Mouse (Mus musculus) A20 (cell line): ENCODE results near the gene Pot1b.

Experiments
- DNase-seq: peaks from one replicate; pipeline ENCODE4 v3.0.0-alpha.2; 2011; ENCODE audit warnings: low read depth, low spot score

The Pot1b gene

DNA sequence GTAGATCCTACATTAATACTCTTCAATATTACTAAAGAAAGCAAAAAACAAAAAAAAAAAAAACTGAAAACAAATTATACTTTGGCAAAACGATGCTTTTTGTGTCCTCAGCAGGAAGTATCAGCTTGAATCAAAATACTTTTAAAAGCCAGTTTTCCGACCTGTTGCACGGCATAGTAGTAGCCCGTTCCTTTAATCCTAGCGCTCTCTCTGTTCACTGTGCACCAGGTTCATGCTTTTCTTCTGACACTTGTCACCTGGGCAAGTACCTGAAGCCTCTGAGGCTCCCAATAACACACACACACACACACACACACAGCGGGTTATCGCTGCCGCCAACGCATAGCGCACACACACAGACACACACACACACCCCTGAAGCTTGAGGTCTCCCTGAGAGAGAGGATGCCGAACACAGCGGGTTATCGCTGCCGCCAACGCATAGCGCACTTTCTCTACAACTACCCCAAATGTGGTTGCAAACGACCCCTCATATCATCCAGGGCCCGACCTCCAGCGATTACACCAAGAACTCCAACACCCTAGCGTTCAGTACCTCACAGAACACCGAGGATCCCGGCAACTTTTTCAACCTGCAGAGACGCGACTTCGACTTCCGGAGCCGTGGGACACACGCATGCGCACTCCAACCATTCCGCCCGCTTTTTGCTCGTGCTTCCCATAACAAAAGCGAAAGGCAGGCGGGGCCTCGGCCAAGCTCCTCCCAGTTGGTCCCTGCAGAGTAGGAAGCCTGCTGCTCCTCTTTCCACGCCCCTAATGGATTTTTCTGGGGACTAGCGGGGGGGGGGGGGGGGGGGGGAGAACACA is at the start of gene Pot1b:
Gene Pot1b (minus strand): TSS at position 645 of the 828 bp plus-strand sequence.
- peak; percentile 97 for DNase-seq

DNA sequence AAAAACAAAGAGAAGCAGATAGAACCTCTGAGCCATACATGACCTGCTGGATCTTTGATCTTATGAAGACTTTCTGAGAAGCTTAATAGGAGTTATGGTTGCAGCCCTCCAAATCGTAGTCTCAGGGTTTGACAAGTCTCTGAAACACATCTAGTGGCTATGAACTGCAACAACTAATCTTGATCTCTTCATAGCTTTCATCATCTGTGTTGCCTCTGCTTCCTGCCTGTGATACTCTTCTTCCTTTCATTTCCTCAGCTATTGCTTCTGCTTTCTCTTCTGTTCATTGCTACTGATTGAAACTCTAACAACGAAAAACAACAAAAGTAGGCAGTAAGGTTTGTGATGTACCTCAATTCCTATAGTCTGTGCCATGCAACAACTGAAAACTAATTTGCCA is 38.7 kb upstream of the Pot1b start:
- no peak for DNase-seq

DNA sequence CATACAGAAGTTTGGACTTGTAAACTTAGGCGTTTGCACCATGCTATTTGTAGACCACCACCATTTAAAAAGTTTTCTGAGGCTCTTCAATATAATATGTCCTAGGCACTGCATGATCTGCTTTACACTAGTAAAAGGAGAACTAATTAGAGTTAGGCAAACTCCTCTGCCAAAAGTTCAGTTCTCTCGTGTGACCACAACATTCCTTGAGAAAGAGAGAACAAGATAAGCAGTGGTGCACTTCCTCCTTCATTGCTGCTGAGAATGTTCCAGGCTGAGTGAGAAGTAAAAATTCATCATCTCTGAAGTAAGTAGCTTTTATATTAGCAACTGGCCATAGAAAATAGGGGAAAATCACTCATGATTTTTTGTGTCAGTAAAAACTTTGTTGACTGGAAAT is 37.4 kb upstream of the Pot1b start, which contains the start of gene Adgre4:
Gene Adgre4 (plus strand): TSS at position 199 of the 400 bp plus-strand sequence.
- no peak for DNase-seq

DNA sequence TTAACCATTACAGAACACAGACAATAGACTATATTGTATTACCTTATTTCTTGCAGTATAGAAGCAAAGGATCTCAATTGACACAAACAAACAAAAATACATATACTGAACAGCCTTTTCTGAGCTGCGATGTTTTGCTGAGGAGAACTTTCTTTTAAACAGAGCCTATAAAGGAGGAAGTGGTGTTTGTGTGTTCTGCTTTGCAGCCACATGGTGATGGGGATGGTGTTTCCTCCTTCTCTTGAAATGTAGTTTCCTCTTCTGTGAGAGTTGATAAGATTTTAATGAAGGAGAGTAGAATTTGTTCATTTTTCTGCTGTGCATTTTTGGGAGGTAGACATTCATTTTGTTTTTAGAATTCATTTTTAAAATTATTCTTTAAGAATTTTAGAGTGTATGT is 24.2 kb upstream of the Pot1b start:
- peak; percentile 39 for DNase-seq

DNA sequence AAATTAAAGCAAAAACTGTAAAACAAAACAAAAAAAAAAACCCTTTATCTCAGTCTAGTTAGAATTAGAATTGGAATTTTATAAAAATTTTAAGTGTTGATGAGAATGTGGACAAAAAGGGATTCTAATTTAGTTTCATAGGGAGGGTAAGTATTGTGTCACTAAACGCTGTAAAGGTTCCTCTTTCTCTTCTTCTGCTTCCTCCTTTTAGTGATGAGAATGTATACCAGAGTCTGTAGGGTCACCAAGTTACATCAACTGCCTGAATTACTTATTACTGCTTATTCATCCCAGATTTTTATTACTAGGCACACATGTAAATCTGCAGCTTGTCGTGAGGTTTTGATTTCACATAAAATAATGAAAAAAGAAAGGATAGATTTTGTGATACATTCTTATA is 13.8 kb upstream of the Pot1b start:
- DNase-seq: peak; percentile 35

DNA sequence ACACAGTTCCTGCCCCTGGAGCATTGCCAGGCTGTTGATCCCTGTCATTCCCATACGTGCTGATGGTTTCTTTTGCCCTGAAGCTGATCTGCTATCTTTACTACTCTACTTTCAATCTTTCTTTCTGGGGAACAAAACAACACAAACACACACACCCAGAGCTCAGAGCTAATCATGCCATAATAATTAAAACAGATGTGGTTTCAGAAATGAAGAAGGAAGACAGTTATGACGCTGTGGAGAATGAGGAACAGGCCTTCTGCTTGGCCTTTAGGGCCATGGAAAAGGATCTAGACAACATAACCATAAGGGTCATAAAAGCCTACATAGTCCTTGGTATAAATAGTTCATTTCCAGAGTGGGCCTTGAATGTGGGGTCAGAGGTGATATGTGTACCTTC is 9.8 kb upstream of the Pot1b start:
- no peak for DNase-seq

DNA sequence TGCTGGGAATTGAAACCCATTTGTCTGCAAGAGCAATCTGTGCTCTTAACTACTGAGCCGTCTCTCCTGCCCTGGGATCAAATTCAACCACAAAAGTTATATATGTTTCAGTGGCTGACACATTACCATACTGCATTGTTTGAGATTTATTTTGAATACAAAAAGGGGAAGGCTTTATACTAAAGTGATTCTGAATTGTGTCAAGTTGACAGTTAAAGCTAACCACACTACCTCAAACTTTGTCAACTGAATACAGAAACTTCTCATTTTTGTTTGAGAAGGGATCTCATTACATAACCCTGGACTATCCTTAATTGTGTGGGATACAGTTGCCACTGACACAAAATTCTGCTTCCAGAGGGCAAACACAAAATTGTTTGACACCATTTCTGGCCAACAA is 8.8 kb upstream of the Pot1b start:
- no peak for DNase-seq

DNA sequence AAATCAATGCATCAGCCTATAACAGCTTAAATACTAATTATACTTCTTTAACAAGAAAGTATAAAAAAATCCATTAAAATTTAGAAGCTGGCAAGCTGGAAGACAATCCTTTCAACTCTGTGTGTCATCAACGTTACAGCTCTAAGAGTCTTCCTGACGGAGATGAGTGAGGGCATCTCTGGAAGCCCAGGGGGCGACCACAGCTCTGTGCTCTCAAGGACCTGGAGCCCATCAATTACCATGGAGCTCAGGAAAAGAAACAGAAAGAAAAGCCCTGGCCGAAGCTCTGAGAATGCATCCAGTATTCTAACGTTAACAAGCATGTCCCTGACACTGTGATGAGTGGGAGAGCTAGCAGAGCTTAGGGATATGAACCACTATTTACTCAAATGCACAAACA is 9.6 kb downstream of the Pot1b start:
- DNase-seq: no peak

DNA sequence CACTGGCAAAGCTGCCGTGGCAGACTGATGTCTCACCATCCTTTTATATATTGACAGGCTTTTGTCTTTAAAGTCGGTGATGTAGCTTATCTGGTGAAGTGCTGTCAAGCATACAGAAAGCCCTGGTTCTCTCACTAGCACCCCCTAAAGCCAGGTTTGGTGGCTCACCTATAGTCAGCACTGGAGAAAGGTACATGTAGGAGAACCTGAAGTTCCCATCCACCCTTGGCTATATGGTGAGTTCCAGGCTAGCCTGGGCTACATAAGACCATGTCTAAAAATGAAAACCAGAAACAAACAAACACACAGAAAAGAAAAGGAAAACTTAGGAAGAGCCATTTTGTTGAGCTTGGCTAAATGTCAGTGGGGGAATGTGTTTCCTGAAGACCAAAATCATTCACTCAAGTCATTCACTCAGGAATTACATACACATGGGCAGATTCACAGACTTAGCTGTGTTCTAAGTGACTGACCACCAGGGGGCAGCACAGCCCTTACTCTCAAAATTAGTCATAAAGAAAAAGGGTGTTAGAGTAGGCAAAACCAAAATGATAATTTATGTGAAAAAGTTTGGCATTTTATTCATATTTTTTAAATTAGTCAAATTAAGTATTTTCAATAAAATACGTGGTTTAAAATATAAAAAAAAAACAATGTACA is 10.1 kb downstream of the Pot1b start:
- DNase-seq: peak; percentile 81

DNA sequence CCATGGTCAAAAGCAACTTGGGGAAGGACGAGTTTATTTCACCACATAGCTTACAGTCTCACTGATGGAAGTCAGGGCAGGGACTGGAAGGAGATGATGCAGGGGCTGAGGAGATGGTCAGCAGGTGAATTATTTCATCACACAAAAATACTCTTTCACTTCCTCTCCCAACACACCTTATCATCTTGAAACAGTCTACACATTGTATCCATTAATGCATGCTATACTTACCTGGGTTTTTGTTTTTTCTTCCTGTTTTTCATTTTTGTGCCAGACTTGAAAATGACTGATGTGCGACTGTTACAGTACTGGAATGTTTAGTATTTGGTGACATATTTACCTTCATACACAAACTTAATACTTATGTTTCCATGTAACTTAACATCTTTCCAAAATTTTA is 13.0 kb downstream of the Pot1b start:
- DNase-seq: no peak

DNA sequence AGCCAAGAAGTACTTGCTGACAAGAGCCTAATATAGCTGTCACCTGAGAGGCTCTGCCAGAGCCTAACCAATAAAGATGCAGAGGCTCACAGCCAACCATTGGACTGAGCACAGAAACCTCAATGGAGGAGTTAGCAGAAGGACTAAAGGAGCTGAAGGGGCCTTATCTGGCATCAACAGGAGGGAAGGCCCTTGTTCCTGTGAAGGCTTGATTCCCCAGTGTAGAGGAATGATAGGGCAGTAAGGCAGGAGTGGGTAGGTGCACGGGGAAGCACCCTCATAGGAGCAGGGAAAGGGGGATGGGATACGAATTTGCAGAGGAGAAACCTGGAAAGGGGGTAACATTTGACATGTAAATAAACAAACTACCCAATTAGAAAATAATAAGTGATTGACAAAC is 51.3 kb downstream of the Pot1b start:
- DNase-seq: no peak

DNA sequence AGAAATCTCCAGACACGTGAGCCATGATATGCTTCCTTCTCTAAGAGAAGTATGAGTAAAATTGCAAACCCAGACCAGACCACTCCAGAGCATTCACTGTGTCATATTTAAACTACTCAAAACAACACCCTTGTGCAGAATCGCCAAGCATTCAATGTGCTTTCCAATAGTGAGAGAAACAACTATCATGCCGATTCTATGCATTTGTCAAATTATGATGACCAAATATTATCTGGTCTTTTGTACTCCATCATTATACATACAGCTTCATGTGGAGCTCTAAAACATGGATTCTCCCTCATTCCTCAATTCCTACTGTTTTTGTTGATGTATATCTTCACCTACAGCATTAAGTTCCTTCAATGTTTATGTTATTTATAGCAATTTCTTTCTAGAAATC is 87.3 kb downstream of the Pot1b start, which contains the start of gene Vmn2r118:
Gene Vmn2r118 (minus strand): TSS at position 101 of the 400 bp plus-strand sequence.
- DNase-seq: no peak
